Mouse (Mus musculus): ENCODE measurements around the gene Hoxc8.

Gene Hoxc8

DNA sequence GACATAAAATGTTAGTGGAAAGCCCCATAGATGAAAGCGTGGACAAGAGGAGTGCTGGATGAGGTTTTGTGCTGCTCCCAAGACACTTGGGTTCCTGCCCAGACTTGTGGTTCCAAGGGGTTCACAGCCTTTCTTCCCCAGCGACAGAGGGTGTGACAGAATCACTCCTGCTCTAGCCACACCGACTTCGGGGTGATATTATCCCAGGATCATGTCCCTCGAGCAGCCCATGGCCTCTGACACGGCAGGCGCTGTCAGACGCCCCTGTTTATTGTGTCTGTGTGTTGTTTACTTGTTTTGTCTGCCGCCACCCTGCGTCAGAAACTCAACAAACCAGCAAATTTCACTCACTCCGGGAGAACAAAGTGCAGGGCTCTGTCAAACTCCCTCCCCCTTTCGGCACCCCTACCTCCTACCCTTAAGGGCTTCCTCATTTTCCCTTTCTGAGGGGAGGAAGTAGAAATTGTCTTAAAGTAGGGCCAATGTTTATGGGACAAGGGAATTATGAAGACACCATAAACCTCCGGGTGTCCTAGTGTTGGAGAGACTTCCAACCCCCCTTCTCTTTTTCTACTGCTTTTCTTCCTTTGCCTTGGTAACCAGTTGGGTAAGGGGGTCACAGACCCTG is 12.5 kb downstream of the Hoxc8 start:
- in situ Hi-C loops (cut with MboI; ENCODE audit: low sequenced_read_pairs) = no loop called here

DNA sequence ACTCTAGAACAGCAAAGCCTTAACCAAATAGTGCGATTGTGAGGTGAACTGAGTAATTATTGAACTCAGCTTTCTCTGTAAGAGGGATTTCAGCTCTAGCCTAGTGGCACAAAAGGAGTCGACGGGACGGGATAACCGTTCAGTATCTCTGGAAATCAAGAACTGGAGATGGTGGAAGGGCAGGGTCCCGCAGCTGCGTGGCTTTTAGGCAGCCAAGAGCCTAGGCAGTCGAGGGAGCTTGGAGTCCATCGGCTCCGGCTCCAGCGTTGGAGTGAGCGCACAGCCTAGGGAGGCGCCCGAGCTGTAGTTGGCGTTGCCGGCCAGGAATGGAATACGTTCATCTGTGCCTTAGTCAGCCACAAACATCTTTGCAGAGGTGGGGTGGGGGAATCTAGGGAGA is 14.9 kb downstream of the Hoxc8 start:
- in situ Hi-C loops (cut with MboI; ENCODE audit: low sequenced_read_pairs) = no loop called here

DNA sequence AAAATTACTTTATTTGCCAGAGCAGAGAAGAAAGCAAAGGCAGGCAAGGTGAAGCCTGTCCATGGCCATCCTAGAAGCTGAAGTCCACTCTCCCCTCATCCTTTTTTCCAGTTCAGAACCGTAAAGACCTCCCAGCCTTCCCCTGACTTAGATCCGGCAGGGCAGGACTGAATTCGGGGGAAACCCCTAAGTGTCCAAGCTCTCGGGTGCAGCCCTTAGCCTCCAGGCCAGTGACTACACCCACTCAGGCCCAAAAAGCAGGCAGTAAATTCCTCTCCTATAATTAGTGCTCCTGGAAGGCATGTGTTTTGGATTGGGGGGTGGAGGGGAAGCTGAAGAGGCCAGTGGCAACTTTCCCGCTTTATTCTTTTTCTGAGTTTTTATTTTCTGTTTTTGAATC is 15.4 kb downstream of the Hoxc8 start:
- in situ Hi-C loops (cut with MboI; ENCODE audit: low sequenced_read_pairs) = no loop called here

DNA sequence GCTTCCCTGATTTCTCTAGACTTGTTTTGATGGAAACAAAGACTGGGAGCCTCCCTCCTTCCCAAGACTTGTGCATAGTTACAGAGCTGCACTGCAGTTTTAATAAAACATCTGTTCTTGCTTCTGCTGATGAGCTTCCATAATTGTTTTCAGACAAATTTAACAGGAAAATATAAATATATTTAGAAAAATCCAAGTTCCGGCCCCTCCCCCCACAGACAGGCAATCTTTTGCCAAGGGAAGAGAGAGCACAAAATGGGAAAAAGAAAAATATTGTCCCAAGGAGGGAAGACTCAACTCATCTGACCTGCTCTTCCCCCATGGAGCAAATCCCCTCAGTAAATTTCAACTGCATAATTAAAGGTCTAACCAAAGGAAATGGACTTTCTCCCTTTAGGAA is 15.9 kb downstream of the Hoxc8 start:
- in situ Hi-C loops (cut with MboI; ENCODE audit: low sequenced_read_pairs) = no loop called here

DNA sequence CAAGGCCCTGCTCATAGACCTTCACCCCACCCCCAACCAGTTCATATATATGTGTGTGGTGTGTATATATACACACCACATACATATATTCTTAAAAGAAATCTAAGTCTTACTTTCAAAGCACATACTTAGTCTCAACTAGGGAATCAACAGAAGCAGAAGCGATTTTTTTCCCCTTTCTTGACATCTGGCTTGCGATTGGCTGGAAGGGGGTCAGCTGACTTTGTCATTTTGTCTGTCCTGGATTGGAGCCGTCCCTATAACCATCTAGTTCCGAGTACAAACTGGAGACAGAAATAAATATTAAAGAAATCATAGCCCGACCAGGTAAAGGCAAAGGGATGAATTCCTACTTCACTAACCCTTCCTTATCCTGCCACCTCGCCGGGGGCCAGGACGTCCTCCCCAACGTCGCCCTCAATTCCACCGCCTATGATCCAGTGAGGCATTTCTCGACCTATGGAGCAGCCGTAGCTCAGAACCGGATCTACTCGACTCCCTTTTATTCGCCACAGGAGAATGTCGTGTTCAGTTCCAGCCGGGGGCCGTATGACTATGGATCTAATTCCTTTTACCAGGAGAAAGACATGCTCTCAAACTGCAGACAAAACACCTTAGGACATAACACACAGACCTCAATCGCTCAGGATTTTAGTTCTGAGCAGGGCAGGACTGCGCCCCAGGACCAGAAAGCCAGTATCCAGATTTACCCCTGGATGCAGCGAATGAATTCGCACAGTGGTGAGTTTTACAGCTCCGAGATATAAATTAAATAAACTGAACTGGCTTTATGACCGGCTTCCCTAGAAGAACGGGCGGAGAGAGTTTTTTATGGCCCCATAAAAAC is 19.1 kb downstream of the Hoxc8 start:
- in situ Hi-C loops (cut with MboI; ENCODE audit: low sequenced_read_pairs) = no loop called here

DNA sequence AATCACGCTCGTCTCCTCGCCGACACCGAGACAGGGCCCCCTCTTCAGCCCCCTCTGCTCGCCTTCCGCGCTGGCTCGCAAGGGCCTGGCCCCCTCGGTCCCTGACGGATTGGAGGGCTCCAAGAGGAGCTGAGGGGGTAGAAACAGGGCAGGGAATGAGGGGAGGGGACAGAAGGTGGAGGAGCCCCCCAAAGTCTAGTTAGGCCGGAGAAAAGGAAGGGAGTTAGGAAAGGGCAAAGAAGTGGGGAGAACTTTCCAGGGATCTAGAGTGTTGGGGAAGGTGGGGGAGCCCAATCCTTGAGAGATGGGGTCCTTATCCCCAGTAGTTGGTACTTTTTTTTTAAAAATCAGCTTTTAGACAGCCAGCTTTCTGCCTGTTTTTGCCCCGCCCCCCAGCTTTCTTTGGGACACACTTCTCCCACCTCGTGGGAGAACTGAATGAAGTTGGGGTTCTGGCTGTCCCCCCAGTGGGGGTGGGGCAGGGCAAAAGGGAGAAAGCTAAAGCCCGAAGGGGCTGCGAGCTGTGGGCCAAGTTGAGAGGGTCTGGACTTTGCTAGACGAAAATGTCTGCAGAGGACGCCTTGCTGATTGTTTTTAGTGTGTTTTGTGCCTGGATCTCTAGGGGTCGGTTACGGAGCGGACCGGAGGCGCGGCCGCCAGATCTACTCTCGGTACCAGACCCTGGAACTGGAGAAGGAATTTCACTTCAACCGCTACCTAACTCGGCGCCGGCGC is 19.9 kb downstream of the Hoxc8 start:
- in situ Hi-C loops (cut with MboI; ENCODE audit: low sequenced_read_pairs) = no loop called here

GRCm38 (mm10) chr15:103010847-103011555 is 20.6 kb downstream of the Hoxc8 start:
- in situ Hi-C loops (cut with MboI; ENCODE audit: low sequenced_read_pairs) = no loop called here

DNA sequence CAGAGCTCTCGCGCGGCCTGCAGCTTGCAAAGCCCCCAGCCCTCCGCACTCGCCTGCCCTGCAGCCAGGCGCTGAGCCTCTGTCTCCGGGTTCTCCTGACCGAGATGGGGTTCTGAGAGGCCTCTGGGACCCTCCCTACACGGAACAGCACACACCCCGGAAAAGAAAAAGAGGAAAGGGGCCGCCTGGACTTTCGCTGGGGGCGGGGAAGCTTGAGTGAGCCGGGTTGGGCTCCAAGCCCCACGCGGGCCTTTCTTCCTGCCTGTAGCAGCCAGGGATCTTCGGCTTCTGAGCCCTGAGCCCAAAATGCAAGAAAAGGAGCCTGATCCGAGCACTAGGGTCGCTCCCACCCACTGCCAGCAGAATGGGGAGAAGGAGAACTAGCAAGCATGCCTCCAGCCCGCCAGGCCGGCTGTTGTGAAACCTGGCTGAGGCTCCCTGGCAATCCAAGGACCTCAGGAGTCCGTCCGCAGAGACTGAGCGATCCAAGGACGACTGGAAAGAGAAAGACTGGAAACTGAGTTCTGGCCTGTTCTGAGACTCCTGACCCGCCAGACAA is 21.6 kb downstream of the Hoxc8 start:
- in situ Hi-C loops (cut with MboI; ENCODE audit: low sequenced_read_pairs) = no loop called here

DNA sequence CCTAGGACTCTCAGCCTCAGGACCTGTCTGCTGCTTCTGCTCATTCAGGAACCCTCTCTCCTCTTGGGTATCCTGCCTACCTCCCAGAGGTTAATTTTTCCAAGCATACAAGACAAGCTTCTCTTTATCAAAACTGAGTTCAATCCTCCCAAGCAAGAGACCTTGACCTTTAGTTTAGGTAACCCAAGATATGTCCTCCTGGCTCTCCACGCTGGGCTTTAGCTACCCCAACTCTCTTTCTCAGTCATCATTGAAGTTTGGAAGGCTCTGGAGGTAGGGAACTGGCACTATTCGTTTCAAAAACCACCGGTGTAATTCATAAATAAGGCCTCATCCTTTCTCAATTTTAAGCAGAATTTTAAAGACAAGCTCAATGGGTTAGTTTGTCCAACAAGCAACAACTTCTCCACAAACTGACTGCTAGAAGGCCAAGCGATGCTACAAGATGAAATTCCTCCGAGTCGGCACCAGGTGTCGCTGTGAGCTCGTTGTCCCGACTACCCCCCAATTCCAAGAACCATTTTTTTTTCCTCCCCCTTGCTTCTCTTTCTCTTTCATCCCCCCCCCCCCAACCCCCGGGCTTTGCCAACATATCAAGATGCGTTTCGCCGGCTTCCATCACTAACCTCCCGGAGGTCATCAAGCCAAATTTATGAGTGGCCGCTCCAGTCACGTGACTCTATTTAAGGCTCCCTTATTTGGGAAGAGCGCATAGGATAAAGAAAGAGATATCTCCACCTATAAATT is 23.0 kb downstream of the Hoxc8 start:
- in situ Hi-C loops (cut with MboI; ENCODE audit: low sequenced_read_pairs) = no loop called here

- in situ Hi-C loops (cut with MboI; ENCODE audit: low sequenced_read_pairs) = no loop called here
These were observed 24.0 kb downstream of the Hoxc8 start for GRCm38 (mm10) chr15:103014166-103015008.

DNA sequence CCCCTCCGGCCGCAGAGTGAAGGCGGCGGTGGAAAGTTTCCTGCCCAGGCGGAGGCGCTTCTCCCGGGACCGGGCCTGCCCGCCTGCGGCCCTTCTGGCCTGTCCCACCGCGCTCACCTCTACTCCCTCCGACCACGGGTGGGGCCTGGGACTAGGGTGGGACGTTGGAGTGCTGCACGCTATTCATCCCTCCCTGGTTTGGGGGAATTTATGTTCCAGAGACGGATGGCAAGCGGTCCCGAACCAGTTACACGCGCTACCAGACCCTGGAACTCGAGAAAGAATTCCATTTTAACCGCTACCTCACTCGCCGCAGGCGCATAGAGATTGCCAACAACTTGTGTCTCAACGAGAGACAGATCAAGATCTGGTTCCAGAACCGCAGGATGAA is 24.6 kb downstream of the Hoxc8 start:
- in situ Hi-C loops (cut with MboI; ENCODE audit: low sequenced_read_pairs) = no loop called here

DNA sequence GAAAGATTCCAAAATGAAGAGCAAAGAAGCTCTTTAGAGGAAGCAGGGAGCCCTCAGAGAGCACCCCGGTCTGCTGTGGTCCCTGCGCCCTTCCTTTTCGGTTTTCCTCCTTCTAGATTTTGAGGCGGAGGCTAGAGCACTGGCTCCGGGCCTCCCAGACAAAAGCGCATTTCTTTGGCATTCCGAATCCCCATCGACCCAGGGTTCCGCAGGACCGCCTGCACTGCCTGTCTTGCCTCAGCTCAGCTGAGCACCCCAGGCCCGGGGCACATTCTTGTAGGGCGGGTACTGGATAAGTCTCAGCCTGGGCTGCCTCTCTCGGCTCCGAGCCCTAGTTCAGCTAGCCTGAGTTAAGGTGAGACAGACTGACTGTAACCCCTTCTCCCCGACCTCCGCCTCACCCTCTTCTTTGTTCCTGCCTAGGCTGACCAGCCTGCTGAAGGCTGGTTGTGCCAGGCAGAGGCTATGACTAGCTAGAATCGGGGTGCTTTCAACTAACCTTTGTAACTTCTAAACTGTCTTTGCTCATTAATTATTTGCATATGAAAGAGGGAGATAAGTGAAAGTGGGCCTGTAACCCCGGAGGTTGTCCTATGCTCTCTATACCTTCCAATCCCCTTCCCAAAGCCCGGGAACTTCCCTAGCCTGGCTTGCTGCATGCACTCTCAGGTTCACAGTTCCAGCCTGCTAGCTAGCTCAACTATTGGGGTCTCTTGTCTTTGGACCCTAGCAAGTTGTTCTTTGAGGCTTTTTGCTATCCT is 25.2 kb downstream of the Hoxc8 start:
- in situ Hi-C loops (cut with MboI; ENCODE audit: low sequenced_read_pairs) = no loop called here

- in situ Hi-C loops (cut with MboI; ENCODE audit: low sequenced_read_pairs) = no loop called here
These were observed 28.2 kb downstream of the Hoxc8 start, which contains the start of gene Hoxc4 for GRCm38 (mm10) chr15:103018636-103019035. Gene Hoxc4 (plus strand): TSS chr15:103018934.

DNA sequence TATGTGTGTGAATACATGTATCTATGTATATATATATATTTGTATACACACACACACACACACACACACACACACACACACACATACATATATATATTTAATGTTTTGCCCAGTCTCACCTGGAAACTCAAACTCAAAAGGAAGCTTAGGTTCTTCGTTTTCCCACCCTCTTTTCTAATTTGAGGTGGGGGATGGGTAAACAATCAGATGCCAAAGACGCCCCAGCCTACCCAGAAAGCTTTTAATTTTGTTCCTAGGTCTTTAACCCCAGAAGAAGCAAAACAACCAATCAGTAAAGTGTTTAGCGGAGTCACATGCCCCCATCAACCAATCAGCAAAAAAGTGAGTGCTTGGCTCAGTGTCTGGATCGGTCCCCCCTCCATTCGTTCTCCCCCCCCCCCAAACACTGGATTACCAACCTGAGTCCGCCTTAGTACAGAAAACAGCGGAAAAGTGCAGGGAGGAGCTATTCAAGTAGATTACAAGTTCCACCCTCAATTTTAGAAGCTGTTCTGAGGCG is 30.6 kb downstream of the Hoxc8 start:
- in situ Hi-C loops (cut with MboI; ENCODE audit: low sequenced_read_pairs) = no loop called here

GRCm38 (mm10) chr15:103021544-103021943 is 31.1 kb downstream of the Hoxc8 start:
- in situ Hi-C loops (cut with MboI; ENCODE audit: low sequenced_read_pairs) = no loop called here

DNA sequence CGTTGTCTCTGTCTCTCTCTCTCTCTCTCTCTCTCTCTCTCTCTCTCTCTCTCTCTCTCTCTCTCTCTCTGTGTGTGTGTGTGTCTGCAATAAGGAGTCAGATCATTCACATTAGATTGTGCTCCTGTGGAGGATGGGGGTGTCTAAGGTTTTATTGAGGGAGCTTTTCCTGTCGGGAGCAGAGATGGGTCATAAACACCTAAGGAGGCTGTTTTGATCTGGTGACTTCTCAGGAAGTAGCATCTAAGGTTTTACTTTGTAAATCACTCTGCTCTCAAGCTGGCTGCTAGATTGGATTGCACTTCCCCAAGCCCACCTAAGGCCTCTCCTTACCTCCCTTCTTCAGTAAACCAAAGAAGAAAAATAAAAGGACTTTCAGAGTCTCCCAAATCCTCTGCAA is 33.7 kb downstream of the Hoxc8 start:
- in situ Hi-C loops (cut with MboI; ENCODE audit: low sequenced_read_pairs) = no loop called here

DNA sequence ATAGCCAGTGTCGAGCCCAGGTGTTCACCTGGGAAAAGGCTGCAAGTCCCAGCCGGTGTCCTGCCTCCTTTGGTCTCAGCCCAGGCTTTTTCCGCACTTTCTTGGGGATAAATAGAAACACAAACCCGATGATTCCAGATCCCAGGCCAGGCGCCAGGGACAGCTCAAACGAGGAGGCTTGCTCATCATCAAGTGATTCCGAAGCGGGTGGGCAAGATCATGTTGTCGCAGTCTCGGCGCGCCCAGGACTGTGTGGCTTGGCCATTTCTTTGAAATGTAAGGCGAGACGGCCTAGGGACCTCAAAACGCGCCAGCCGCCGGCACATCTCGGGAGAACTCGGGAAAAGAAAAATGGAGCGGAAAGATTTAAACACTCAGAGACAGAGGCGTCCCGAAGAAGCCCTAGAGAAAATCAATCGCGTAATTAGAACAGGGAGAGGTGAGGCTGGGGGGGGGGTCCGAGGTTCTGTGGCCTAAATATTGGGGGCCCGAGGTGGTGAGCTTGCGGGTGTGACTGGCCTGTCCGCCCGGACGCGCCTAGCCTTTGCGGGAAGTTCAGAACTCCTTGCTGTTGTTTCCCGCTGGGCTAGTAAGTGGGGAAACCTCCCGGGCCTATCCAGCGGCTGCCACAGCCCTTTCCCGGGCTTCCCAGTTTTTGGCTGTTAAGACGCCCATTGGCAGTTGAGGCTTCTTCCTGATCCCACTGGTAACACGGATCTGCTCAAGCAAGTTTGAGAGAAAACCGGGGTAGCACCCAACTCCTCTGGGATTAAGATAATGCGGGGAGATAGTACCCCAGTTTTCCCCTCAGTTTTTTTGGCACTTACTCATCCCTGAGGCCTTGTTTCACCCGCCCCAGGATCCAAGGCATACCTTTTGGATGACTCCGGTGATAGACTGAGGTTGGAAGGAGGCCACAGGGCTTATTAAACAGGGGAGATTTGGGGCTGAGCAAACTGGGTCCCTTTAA is 37.1 kb downstream of the Hoxc8 start:
- in situ Hi-C loops (cut with MboI; ENCODE audit: low sequenced_read_pairs) = no loop called here

All from CH12F3 (cell line).